Mouse (Mus musculus): ENCODE measurements around the gene Pdzph1.

DNA sequence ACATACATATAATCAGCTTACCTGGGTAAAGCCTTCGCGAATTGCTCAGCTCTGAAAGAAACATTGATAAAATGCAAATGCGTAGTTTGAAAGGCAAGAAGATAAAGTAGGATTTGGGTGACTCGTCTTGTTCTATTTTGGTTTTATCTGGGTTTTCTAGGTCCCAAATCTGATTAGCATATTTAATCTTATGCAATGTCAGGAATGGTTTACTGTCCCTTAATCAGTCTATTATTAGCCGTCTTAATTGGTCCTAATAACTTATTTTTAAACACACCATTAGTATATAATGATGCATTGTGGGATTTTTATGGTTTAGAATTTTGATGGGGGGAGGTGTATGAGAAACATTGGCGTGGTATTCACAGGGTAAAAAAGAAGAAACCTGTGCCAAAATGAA lies at the start of gene Pdzph1:
- no peak for TF ChIP-seq ZNF384 (IDR thresholded peaks at IDR 0.05; ENCODE audit: low read depth, low read length)
- no peak for TF ChIP-seq CHD2 (IDR thresholded peaks at IDR 0.05; ENCODE audit: low read depth, low read length)
- TF ChIP-seq ZC3H11A (IDR thresholded peaks at IDR 0.05; ENCODE audit: borderline replicate concordance, low read depth, low read length), result no peak
